Mouse (Mus musculus): ENCODE data around the gene Twist1.

The Twist1 gene

GRCm38 (mm10) chr12:33966490-33967415 lies 9.3 kb downstream of the Twist1 start:
- DNase-seq = peak; percentile 59

GRCm38 (mm10) chr12:33967514-33967913 lies 10.0 kb downstream of the Twist1 start:
- no peak for DNase-seq

GRCm38 (mm10) chr12:33968041-33968897 lies 10.8 kb downstream of the Twist1 start:
- peak; percentile 61 for DNase-seq

GRCm38 (mm10) chr12:33968898-33969178 lies 11.4 kb downstream of the Twist1 start:
- no peak for DNase-seq

GRCm38 (mm10) chr12:33980159-33980558 lies 22.7 kb downstream of the Twist1 start:
- no peak for DNase-seq

- peak; percentile 66 for DNase-seq
Measured at GRCm38 (mm10) chr12:33981433-33981832, 24.0 kb downstream of the Twist1 start.

- no peak for DNase-seq
Measured at GRCm38 (mm10) chr12:33993127-33993526, 35.7 kb downstream of the Twist1 start.

Measured in retina, postnatal 1 day (tissue).